Mouse (Mus musculus): ENCODE measurements around the gene Ptprj. TPM values are rescaled to one million over a fixed set of nuclear protein-coding genes. Genes with fewer than 3 reads are reported as not detected.

Ptprj gene
- polyA plus RNA-seq, 1 experiment from 2014 or later = 4.6 TPM

Other genes starting within 250 kb of the Ptprj start
- gene Olfr1274-ps, start 182.0 kb downstream of the Ptprj start, polyA plus RNA-seq (2015; fragmentation: Nextera tagmentation; extraction: Ambion mirVana) = not detected in 2 replicates
- gene Nup160, start 96.6 kb upstream of the Ptprj start, polyA plus RNA-seq (2015; fragmentation: Nextera tagmentation; extraction: Ambion mirVana) = 30.7 and 31.2 TPM in 2 replicates
- gene Fnbp4, start 164.7 kb upstream of the Ptprj start, polyA plus RNA-seq (2015; fragmentation: Nextera tagmentation; extraction: Ambion mirVana) = 105 and 129 TPM in 2 replicates
- 0.39 and 0.42 TPM in 2 replicates for gene Agbl2, start 202.1 kb upstream of the Ptprj start, polyA plus RNA-seq (2015; fragmentation: Nextera tagmentation; extraction: Ambion mirVana)

Measured in forebrain, embryonic 16.5 days (tissue).